Mouse (Mus musculus): ENCODE data around the gene Exosc2. TPM values are rescaled to one million over a fixed set of nuclear protein-coding genes. Genes with fewer than 3 reads are reported as not detected.
A peak's percentile ranks its signal among the peaks of the same experiment; 100 is the strongest.
"Not testable (repeated sequence)": the region's sequence is repeated elsewhere in the genome, so short reads cannot be mapped to it uniquely, and the experiment has no call there.

Gene Exosc2
- polyA plus RNA-seq, 1 experiment from 2014 or later: 77.7 TPM

GRCm38 (mm10) chr2:31681051-31681707 lies 10.7 kb downstream of the Exosc2 start:
- WGBS: 83% methylated on average over 15 of the region's 15 CpGs
- not testable (repeated sequence) for ATAC-seq (replicated peaks; ENCODE audit: low FRiP score)
- peaks cover 55% of the 10 kb centered on the region for H3K36me3 ChIP-seq

GRCm38 (mm10) chr2:31681731-31682235 lies 11.3 kb downstream of the Exosc2 start:
- no peak; the same call in 1 of the 2 replicates for ATAC-seq (replicated peaks; ENCODE audit: low FRiP score)
- no peaks in the 10 kb centered on the region for H3K9me3 ChIP-seq (replicated peaks)
- H3K9ac ChIP-seq: no peak overlapping the region
- no peaks in the 10 kb centered on the region for H3K27me3 ChIP-seq
- no peaks in the 10 kb centered on the region for H3K4me1 ChIP-seq
- 0 out of 2 replicates have a peak overlapping the region, but pooled peaks have one; percentile 13 for H3K27ac ChIP-seq
- H3K4me2 ChIP-seq: no peak overlapping the region
- H3K36me3 ChIP-seq: peaks cover 49% of the 10 kb centered on the region
- no peak overlapping the region for H3K4me3 ChIP-seq (replicated peaks)
- WGBS: 72% methylated on average over 6 of the region's 6 CpGs

More at GRCm38 (mm10) chr2:31681051-31681707, 10.7 kb downstream of the Exosc2 start:
- H3K9ac ChIP-seq; H3K4me3 ChIP-seq (replicated peaks); H3K4me1 ChIP-seq; H3K4me2 ChIP-seq; H3K9me3 ChIP-seq (replicated peaks); H3K27me3 ChIP-seq; H3K27ac ChIP-seq: not testable (repeated sequence)

GRCm38 (mm10) chr2:31683666-31684065 lies 13.2 kb downstream of the Exosc2 start:
- Histone ChIP-seq H3K4me2 (no peak overlapping the region), H3K4me1 (peaks cover 8% of the 10 kb centered on the region), H3K4me3 (replicated peaks) (no peak overlapping the region), H3K9me3 (replicated peaks) (no peaks in the 10 kb centered on the region), H3K27me3 (no peaks in the 10 kb centered on the region), H3K27ac (no peak overlapping the region), H3K36me3 (peaks cover 30% of the 10 kb centered on the region), H3K9ac (no peak overlapping the region)
- 26% methylated on average over 2 of the region's 2 CpGs for WGBS
- ATAC-seq (replicated peaks; ENCODE audit: low FRiP score): no peak

GRCm38 (mm10) chr2:31688074-31688925 lies 17.8 kb downstream of the Exosc2 start, which contains the start of gene Abl1:
Gene Abl1, plus strand, starts transcription at chr2:31688376.
- Histone ChIP-seq H3K27ac (peak within 1 kb of the TSS; percentile 98), H3K9me3 (replicated peaks) (no peaks in the 10 kb centered on the region), H3K36me3 (peaks cover 4% of the 10 kb centered on the region; the same call in 1 of the 2 replicates), H3K9ac (peak within 1 kb of the TSS; percentile 95), H3K4me2 (peak within 1 kb of the TSS; percentile 74), H3K27me3 (no peaks in the 10 kb centered on the region), H3K4me1 (peaks cover 24% of the 10 kb centered on the region), H3K4me3 (replicated peaks) (peak within 1 kb of the TSS; percentile 97)
- ATAC-seq (replicated peaks; ENCODE audit: low FRiP score): peak; percentile 99
- WGBS: under 1% methylated on average over 64 of the region's 64 CpGs

GRCm38 (mm10) chr2:31689045-31689444 lies 18.5 kb downstream of the Exosc2 start:
- 0% methylated on average over 12 of the region's 12 CpGs for WGBS
- Histone ChIP-seq H3K27ac (peak overlapping the region; percentile 98), H3K4me2 (peak overlapping the region; percentile 74), H3K4me1 (peaks cover 24% of the 10 kb centered on the region), H3K27me3 (no peaks in the 10 kb centered on the region), H3K9ac (peak overlapping the region; percentile 95), H3K36me3 (peaks cover 7% of the 10 kb centered on the region; the same call in 1 of the 2 replicates), H3K4me3 (replicated peaks) (peak overlapping the region; percentile 97), H3K9me3 (replicated peaks) (no peaks in the 10 kb centered on the region)
- no peak for ATAC-seq (replicated peaks; ENCODE audit: low FRiP score)

GRCm38 (mm10) chr2:31690063-31690462 lies 19.5 kb downstream of the Exosc2 start:
- no peaks in the 10 kb centered on the region for H3K9me3 ChIP-seq (replicated peaks)
- H3K27me3 ChIP-seq: no peaks in the 10 kb centered on the region
- no peak overlapping the region for H3K27ac ChIP-seq
- WGBS: 35% methylated on average over 3 of the region's 3 CpGs
- peak overlapping the region; percentile 74 for H3K4me2 ChIP-seq
- peaks cover 24% of the 10 kb centered on the region for H3K4me1 ChIP-seq
- ATAC-seq (replicated peaks; ENCODE audit: low FRiP score): no peak
- peak overlapping the region; percentile 95 for H3K9ac ChIP-seq
- H3K36me3 ChIP-seq: peaks cover 16% of the 10 kb centered on the region; the same call in 1 of the 2 replicates
- peak overlapping the region; percentile 97 for H3K4me3 ChIP-seq (replicated peaks)

GRCm38 (mm10) chr2:31698209-31698608 lies 27.7 kb downstream of the Exosc2 start:
- H3K4me1 ChIP-seq: no peaks in the 10 kb centered on the region
- no peaks in the 10 kb centered on the region for H3K27me3 ChIP-seq
- no peak for ATAC-seq (replicated peaks; ENCODE audit: low FRiP score)
- no peak overlapping the region for H3K9ac ChIP-seq
- H3K36me3 ChIP-seq: peaks cover 42% of the 10 kb centered on the region
- H3K27ac ChIP-seq: no peak overlapping the region
- H3K4me2 ChIP-seq: no peak overlapping the region
- no peak overlapping the region for H3K4me3 ChIP-seq (replicated peaks)
- no peaks in the 10 kb centered on the region for H3K9me3 ChIP-seq (replicated peaks)

GRCm38 (mm10) chr2:31700545-31701446 lies 30.3 kb downstream of the Exosc2 start:
- peaks cover 24% of the 10 kb centered on the region for H3K36me3 ChIP-seq
- no peak for ATAC-seq (replicated peaks; ENCODE audit: low FRiP score)
- H3K4me2 ChIP-seq: no peak overlapping the region
- no peak overlapping the region for H3K9ac ChIP-seq
- no peak overlapping the region for H3K4me3 ChIP-seq (replicated peaks)
- H3K4me1 ChIP-seq: no peaks in the 10 kb centered on the region
- no peaks in the 10 kb centered on the region for H3K27me3 ChIP-seq
- 54% methylated on average over 7 of the region's 7 CpGs for WGBS
- H3K27ac ChIP-seq: no peak overlapping the region
- H3K9me3 ChIP-seq (replicated peaks): no peaks in the 10 kb centered on the region

- Histone ChIP-seq H3K27me3 (no peaks in the 10 kb centered on the region), H3K36me3 (peaks cover 10% of the 10 kb centered on the region), H3K4me1 (no peaks in the 10 kb centered on the region), H3K4me2 (no peak overlapping the region), H3K4me3 (replicated peaks) (no peak overlapping the region), H3K9me3 (replicated peaks) (no peaks in the 10 kb centered on the region), H3K27ac (no peak overlapping the region), H3K9ac (no peak overlapping the region)
- ATAC-seq (replicated peaks; ENCODE audit: low FRiP score): no peak
These were observed 32.7 kb downstream of the Exosc2 start for GRCm38 (mm10) chr2:31703226-31703625.

- Histone ChIP-seq H3K36me3 (peaks cover 3% of the 10 kb centered on the region; the same call in 1 of the 2 replicates), H3K4me1 (no peaks in the 10 kb centered on the region), H3K27me3 (no peaks in the 10 kb centered on the region), H3K4me3 (replicated peaks) (no peak overlapping the region), H3K4me2 (no peak overlapping the region), H3K9ac (no peak overlapping the region), H3K27ac (no peak overlapping the region), H3K9me3 (replicated peaks) (no peaks in the 10 kb centered on the region)
- no peak for ATAC-seq (replicated peaks; ENCODE audit: low FRiP score)
These were observed 35.4 kb downstream of the Exosc2 start for GRCm38 (mm10) chr2:31705914-31706313.

- no peak overlapping the region for H3K4me3 ChIP-seq (replicated peaks)
- peaks cover 4% of the 10 kb centered on the region; the same call in 1 of the 2 replicates for H3K36me3 ChIP-seq
- no peaks in the 10 kb centered on the region for H3K27me3 ChIP-seq
- H3K4me1 ChIP-seq: no peaks in the 10 kb centered on the region
- H3K9me3 ChIP-seq (replicated peaks): no peaks in the 10 kb centered on the region
- no peak overlapping the region for H3K9ac ChIP-seq
- no peak overlapping the region for H3K27ac ChIP-seq
- 52% methylated on average over 2 of the region's 2 CpGs for WGBS
- H3K4me2 ChIP-seq: no peak overlapping the region
- no peak for ATAC-seq (replicated peaks; ENCODE audit: low FRiP score)
These were observed 36.0 kb downstream of the Exosc2 start for GRCm38 (mm10) chr2:31706531-31706930.

Measured in kidney, embryonic 15.5 days (tissue).